Mouse (Mus musculus) cortical plate, adult 2 months (tissue): ENCODE results near the gene B4galnt3. TPM values are rescaled to one million over a fixed set of nuclear protein-coding genes. Genes with fewer than 3 reads are reported as not detected.

ENCODE experiments used
- H3K27ac ChIP-seq: fragments of 200-500 bp; 2 replicates; pipeline ENCODE4 v1.5.1; 2012; ENCODE audit warnings: low read length, control low read depth, inconsistent platforms; ENCODE audit not compliant: insufficient read depth
- H3K4me1 ChIP-seq: fragments of 200-500 bp; 2 replicates; pipeline ENCODE4 v1.6.1; 2011; ENCODE audit warnings: low read length; ENCODE audit not compliant: control insufficient read depth, insufficient read depth
- H3K4me3 ChIP-seq: fragments of 200-500 bp; 2 replicates; pipeline ENCODE4 v1.5.1; 2011; ENCODE audit warnings: mild to moderate bottlenecking, low read length, control low read depth; ENCODE audit not compliant: insufficient read depth
- CTCF ChIP-seq: fragments of 200-500 bp; IDR thresholded peaks from 2 replicates; pipeline ENCODE4 v1.5.1; 2011; ENCODE audit warnings: mild to moderate bottlenecking, control low read depth, low read length; ENCODE audit not compliant: insufficient read depth; ENCODE audit errors: extremely low read depth
- POLR2A ChIP-seq: fragments of 200-500 bp; IDR thresholded peaks from 2 replicates; pipeline ENCODE4 v1.6.1; 2011; ENCODE audit warnings: mild to moderate bottlenecking, low read length, control low read depth; ENCODE audit not compliant: insufficient read depth; ENCODE audit errors: extremely low read depth
- polyA plus RNA-seq: library from polyadenylated mRNA; depleted of rRNA; stranded (reverse); fragments of >200 nt; gene quantifications from 2 replicates; pipeline ENCODE4 v1.2.3, GENCODE M21; 2012

Gene B4galnt3
- polyA plus RNA-seq, 1 experiment, result 0.58 TPM

GRCm38 (mm10) chr6:120232885-120233284 is 61.5 kb downstream of the B4galnt3 start:
- TF ChIP-seq CTCF (no peak), POLR2A (no peak)
- Histone ChIP-seq H3K4me1 (no peaks in the 10 kb centered on the region), H3K4me3 (no peak overlapping the region), H3K27ac (no peak overlapping the region)

- Histone ChIP-seq H3K4me1 (no peaks in the 10 kb centered on the region), H3K27ac (no peak overlapping the region), H3K4me3 (no peak overlapping the region)
- no peak for TF ChIP-seq CTCF
- no peak for TF ChIP-seq POLR2A
These were observed 63.9 kb downstream of the B4galnt3 start for GRCm38 (mm10) chr6:120230441-120230840.

- Histone ChIP-seq H3K27ac (no peak overlapping the region), H3K4me1 (no peaks in the 10 kb centered on the region), H3K4me3 (no peak overlapping the region)
- no peak for TF ChIP-seq POLR2A
- no peak for TF ChIP-seq CTCF
These were observed 64.6 kb downstream of the B4galnt3 start for GRCm38 (mm10) chr6:120229806-120230205.

GRCm38 (mm10) chr6:120227068-120227467 is 67.3 kb downstream of the B4galnt3 start:
- no peak for TF ChIP-seq POLR2A
- TF ChIP-seq CTCF, result no peak
- Histone ChIP-seq H3K4me1 (no peaks in the 10 kb centered on the region), H3K27ac (no peak overlapping the region), H3K4me3 (no peak overlapping the region)

- Histone ChIP-seq H3K27ac (no peak overlapping the region), H3K4me3 (no peak overlapping the region), H3K4me1 (no peaks in the 10 kb centered on the region)
- TF ChIP-seq CTCF (no peak), POLR2A (no peak)
These were observed 69.0 kb downstream of the B4galnt3 start for GRCm38 (mm10) chr6:120225355-120225754.

- H3K27ac ChIP-seq, result no peak overlapping the region
- peak; percentile 75 for TF ChIP-seq CTCF
- TF ChIP-seq POLR2A, result no peak
- H3K4me3 ChIP-seq, result no peak overlapping the region
- no peaks in the 10 kb centered on the region for H3K4me1 ChIP-seq
These were observed 71.7 kb downstream of the B4galnt3 start for GRCm38 (mm10) chr6:120222669-120223068.

GRCm38 (mm10) chr6:120219281-120219680 is 75.1 kb downstream of the B4galnt3 start:
- TF ChIP-seq POLR2A (no peak), CTCF (no peak)
- no peak overlapping the region for H3K27ac ChIP-seq

GRCm38 (mm10) chr6:120216702-120217101 is 77.7 kb downstream of the B4galnt3 start:
- H3K4me1 ChIP-seq, result no peaks in the 10 kb centered on the region
- no peak overlapping the region for H3K4me3 ChIP-seq
- no peak overlapping the region for H3K27ac ChIP-seq
- TF ChIP-seq CTCF, result no peak
- TF ChIP-seq POLR2A, result no peak

More at GRCm38 (mm10) chr6:120219281-120219680, 75.1 kb downstream of the B4galnt3 start:
- H3K4me3 ChIP-seq, result no peak overlapping the region
- no peaks in the 10 kb centered on the region for H3K4me1 ChIP-seq

GRCm38 (mm10) chr6:120211536-120211935 is 82.8 kb downstream of the B4galnt3 start:
- no peak overlapping the region for H3K27ac ChIP-seq
- TF ChIP-seq POLR2A, result no peak
- no peak for TF ChIP-seq CTCF
- no peak overlapping the region for H3K4me3 ChIP-seq
- no peaks in the 10 kb centered on the region for H3K4me1 ChIP-seq

- Histone ChIP-seq H3K27ac (no peak overlapping the region), H3K4me1 (no peaks in the 10 kb centered on the region), H3K4me3 (no peak overlapping the region)
- TF ChIP-seq POLR2A (no peak), CTCF (no peak)
These were observed 87.8 kb downstream of the B4galnt3 start for GRCm38 (mm10) chr6:120206586-120206985.

GRCm38 (mm10) chr6:120202406-120202805 is 92.0 kb downstream of the B4galnt3 start:
- no peak for TF ChIP-seq POLR2A
- TF ChIP-seq CTCF, result no peak
- Histone ChIP-seq H3K4me1 (no peaks in the 10 kb centered on the region), H3K27ac (no peak overlapping the region), H3K4me3 (no peak overlapping the region)
